Mouse (Mus musculus) retina, adult 2 months (tissue): ENCODE data around the gene Calhm5.

ENCODE experiments used
- DNase-seq: peaks from one replicate; pipeline ENCODE4 v3.0.0-alpha.2; 2012; ENCODE audit warnings: low read depth, low spot score

Gene Calhm5

GRCm38 (mm10) chr10:34070999-34071492 is 25.3 kb downstream of the Calhm5 start:
- no peak for DNase-seq

- DNase-seq, result no peak
Observed at GRCm38 (mm10) chr10:34069606-34070005, 26.7 kb downstream of the Calhm5 start.

GRCm38 (mm10) chr10:34066591-34066990 is 29.7 kb downstream of the Calhm5 start:
- DNase-seq, result no peak

GRCm38 (mm10) chr10:34053987-34054386 is 42.3 kb downstream of the Calhm5 start:
- DNase-seq, result no peak

GRCm38 (mm10) chr10:34044210-34044609 is 52.1 kb downstream of the Calhm5 start, which contains the start of gene Calhm4:
TSS of gene Calhm4 (minus strand) at chr10:34044310.
- DNase-seq, result no peak
